Mouse (Mus musculus): ENCODE data around the gene Dcaf6.

GRCm38 (mm10) chr1:165438289-165439021 is 21.8 kb downstream of the Dcaf6 start:
- no peak for TF ChIP-seq CTCF (IDR thresholded peaks at IDR 0.05; ENCODE audit: borderline replicate concordance, insufficient read depth, low read depth, low read length)
- TF ChIP-seq POLR2A (IDR thresholded peaks at IDR 0.05; ENCODE audit: borderline replicate concordance, insufficient read depth, low read length), result no peak
